Mouse (Mus musculus) heart, postnatal 25 days (tissue): ENCODE data around the gene Zfp768. TPM values are rescaled to one million over a fixed set of nuclear protein-coding genes. Genes with fewer than 3 reads are reported as not detected.
"Not testable (repeated sequence)": the region's sequence is repeated elsewhere in the genome, so short reads cannot be mapped to it uniquely, and the experiment has no call there.

Experiments used
- DNase-seq: peaks from one replicate; pipeline ENCODE4 v3.0.0; 2022; ENCODE audit warnings: low spot score
- intact Hi-C: fragments of 180-260 bp; cut with DNase I; formaldehyde crosslinking; loops from one replicate; pipeline ENCODE4 v1.15.1; 2025
- total RNA-seq, 2 experiments: library from RNA; stranded (reverse); gene quantifications; 2 replicates each; pipeline ENCODE4 v1.2.3; 2021

Zfp768 gene
- 10 to 100 TPM; 35.4 to 41.3 TPM for total RNA-seq

DNA sequence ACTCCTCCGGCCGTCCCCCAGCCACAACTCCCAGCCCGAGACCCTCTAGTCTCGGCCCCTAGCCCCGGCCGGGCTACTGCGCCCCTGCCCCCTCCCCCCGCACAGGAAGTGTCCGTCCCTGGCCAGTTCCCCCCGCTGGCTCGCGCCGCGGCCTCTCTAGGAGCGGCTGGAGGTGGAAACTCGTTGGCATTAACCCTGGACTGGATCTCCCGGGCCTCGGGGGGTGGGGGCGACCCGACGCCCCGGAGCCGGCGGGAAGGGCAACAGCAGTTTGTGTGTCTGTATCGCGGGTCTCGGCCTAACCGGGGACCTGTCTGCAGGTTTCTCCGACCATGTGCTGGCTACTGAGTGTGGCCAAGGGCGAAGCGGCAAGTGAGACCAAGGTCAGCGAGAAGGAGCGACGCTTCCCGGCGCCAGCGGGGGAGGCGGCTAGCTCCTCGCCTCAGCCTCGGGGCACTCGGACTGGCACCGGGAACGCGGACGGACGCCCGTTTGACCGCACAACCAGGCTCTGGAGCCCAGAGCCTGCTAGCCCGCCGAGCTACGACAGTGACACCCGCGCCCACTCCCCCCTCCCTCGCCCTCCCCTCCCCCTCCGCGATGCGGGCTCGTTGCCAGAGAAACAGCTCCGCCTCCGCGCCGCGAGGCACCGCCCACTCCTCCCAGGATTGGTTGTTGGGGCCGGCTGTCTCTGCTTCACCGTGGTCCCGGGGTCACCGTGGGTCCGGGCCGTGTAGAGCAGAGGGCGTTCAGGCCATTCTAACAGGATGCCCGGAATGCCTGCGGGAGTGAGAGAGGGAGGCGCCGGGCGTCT is at the start of gene Zfp768:
Gene Zfp768, minus strand, starts transcription at position 78 of the 814 bp plus-strand sequence.
- DNase-seq, result peak; percentile 90
- intact Hi-C loops, result no loop called here

DNA sequence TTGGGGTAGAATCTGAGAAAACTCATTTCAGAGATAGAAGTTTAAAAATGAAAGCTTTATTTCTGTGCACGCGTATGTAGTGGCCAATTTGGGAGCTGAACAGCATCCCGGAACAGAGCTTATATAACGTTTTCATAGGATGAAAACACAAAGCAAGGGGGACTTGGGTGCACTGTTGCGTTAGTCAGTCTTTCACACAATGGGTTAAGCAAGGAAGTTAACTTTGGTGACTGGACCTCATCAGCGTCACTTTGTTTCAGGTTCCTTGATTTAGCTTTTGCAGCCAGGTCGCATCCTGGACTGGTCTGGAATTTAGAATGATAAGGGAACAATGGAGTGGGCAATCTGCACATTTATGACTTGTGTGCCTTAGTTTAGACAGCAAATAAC is 48.5 kb upstream of the Zfp768 start:
- intact Hi-C loops, result no loop called here
- no peak for DNase-seq

DNA sequence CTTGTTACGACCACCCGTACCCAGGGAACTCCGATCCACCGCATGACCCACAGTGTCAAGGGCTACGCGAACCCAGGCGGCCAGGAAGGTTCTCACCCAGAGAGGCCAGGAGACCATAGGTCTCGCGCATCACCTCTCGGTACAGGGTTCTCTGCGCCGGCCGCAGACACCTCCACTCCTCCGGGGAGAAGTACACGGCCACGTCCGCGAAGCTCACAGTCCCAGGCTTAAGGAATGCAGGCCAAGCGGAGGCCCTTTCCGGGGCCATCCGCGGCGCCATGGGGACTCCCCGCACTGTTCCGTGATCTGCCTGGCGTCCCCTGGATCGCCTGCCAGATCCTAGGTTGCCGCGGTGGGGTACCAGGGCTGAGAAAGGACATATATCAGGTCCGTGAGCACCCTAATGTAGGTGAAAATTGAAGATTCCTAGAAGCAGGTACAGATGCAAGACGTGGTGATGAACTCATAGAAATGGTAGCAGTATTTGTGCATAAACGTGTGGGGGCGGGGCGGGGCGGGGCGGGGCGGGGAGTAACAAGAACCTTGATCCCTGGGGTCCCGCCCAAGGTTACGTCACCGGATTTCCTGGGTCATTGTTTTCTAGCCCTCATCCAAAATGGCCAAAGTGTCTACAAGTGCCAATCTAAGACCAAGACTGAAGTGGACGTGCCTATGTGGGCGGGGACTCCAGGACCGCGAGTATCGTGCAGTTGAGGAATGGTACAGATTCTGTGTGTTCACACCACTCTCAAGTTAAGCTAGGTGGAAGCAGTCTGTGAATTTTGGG is 48.0 kb upstream of the Zfp768 start, which contains the start of gene E430018J23Rik:
Gene E430018J23Rik, minus strand, starts transcription at position 473 of the 787 bp plus-strand sequence.
- intact Hi-C loops, result no loop called here
- DNase-seq, result peak; percentile 93

DNA sequence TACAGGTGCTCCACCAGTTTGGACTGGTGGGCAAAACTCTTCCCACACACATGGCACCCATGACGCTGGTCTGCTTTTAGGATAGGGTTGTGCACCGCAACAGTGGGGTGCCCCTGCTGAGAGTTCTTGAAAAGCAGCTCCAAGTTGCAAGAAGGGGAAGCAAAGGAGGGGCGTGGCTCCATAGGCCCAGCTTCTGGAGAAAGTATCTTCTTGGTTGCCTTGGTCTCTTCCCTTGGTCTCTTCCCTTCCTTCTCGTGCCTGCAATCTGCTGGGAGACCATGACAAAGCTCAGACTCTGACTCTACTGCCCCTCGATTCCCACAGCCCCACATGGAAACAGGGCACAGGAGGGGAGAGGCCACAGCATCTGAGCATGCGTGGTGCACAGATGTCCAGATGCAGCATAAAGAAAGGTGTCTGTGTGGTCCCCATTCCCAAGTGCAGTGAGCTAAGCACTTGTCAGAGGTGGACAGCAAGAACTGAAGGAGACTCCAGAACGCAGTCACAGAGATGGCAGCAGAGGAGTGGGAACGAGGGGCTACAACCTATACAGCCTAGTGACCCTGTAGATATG is 46.9 kb upstream of the Zfp768 start:
- DNase-seq, result no peak
- intact Hi-C loops, result no loop called here

DNA sequence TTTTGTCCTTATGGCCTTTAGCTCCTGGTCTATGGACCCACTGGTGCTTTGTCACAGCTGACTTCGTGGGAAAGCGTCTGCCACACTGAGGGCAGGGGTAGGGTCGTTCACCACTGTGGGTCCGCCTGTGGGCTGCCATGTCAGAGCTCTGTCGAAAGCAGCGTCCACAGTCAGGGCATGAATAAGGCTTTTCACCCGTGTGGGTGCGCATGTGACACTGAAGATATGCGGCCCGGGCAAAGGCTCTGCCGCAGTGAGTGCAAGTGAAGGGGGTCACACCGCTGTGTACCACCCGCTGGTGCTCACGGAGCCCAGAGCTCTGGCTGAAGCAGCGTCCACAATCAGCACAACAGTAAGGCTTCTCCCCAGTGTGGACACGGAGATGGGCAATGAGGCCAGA is 46.1 kb upstream of the Zfp768 start:
- no peak for DNase-seq
- intact Hi-C loops, result no loop called here

DNA sequence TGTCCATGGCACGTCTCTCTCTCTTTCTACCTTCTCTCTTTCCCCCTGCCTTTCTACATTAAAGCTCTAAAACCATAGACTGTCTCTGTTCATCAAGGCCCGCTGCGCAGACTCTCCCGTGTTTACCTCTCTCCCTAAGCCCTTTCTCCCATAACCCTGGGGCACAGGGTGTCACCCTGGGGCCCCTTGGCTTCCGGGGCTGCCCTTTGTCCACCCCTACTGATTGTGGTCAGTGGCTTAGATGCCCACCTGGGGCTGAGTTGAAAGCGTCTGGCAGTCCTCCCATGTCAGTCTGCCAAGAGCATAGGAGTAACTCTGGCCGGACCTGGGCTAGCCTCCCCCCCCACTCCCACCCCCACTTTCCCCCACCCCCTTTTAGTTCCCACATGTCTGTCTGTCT is 44.9 kb upstream of the Zfp768 start:
- DNase-seq, result no peak
- intact Hi-C loops, result no loop called here

DNA sequence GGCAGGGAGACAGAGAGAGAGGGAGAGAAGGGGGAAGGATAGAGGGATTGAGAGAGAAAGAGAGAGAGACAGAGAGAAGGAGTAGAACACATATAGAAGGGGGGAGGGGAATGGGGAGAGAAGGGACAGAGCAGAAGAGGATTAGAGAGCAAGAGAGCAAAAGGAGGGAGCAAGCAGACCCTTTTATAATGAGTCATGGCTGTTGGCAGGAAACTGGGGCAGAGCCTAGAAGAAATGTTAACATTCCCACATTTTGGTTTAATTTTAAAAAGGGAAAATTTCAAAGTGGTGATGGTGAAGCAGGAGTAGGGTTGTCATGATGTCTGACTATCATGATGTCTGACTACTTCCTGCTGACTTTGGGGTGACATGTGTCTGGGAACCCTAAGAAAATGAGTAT is 42.8 kb upstream of the Zfp768 start:
- intact Hi-C loops, result not testable (repeated sequence)

DNA sequence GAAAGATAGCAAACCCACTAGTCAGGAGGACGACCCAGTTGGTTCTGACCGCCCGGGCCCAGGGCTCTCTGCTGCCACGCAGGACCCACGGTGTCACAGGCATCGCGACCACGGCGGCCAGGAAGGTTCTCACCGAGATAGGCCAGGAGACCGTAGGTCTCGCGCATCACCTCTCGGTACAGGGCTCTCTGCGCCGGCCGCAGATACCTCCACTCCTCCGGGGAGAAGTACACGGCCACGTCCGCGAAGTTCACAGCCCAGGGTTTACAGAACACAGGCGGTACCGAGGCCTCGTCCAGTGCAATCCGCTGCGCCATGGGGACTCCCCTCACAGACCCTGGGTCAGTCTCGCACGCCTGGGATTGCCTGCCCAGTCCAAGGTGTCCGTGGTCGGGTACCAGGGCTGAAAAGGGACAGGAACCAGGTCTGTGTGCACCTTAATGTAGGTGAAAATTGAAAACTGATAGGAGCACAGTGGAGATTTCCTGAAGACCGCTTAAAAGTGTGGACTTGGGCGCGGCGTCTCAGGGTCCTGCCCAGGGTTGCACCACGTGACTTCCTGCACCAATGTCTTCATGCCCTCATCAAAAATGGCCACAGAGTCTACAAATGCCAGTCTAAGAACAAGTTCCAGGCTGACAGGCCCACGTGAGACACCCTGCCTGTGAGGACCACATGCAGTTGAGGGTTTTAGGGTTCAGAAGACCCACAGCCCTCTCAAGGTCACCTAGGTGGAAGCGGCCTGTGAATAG is 41.4 kb upstream of the Zfp768 start, which contains the start of gene 9130019O22Rik:
Gene 9130019O22Rik, minus strand, starts transcription at position 526 of the 752 bp plus-strand sequence.
- intact Hi-C loops, result no loop called here
- peak; percentile 78 for DNase-seq

More for the DNA sequence above, 42.8 kb upstream of the Zfp768 start:
- DNase-seq, result not testable (repeated sequence)

DNA sequence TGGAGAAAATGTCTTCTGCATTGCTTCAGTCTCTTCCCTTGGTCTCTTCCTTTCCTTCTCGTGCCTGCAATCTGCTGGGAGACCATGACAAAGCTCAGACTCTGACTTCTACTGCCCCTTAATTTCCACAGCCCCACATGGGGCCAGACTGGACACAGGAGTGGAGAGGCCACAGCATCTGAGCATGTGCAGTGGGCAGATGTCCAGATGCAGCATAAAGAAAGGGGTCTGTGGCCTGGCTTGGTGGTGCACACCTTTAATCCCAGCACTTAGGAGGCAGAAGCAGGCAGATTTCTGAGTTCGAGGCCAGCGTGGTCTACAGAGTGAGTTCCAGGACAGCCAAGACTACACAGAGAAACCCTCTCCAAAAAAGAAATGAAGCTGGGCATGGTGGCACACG is 40.2 kb upstream of the Zfp768 start:
- intact Hi-C loops, DNase-seq: not testable (repeated sequence)

DNA sequence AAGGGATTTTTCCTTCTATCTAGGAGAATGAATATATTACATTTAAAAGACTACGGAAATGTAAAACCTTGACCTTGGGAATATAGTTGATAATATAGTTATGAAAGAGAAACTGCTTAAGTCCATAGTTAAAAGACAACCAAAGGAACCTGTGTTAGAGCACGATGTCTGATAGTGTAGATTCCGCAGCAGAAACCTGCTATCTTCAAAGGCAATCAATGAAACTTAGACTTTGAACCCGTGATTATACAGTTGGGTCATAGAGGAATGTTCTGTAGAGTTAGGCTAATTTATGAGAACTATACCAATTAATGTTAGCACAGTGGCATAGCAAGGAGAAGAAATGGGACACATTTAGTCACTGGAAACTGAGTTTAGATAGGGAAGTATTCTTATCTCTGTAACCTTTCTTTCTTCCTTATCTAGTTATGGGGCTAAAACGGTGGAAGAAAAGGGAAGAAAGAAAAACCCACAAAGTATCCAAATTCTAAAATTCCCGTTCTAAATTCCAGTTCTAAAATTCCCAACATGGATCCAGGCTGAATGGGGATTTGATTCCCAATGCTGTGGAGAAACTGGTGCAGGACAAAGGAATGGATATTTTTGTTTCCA is 33.0 kb upstream of the Zfp768 start:
- DNase-seq, result no peak
- intact Hi-C loops, result loop anchor here (2.0 kb wide), 1 partner anchor 30 kb away; no protein-coding TSS in a partner anchor

DNA sequence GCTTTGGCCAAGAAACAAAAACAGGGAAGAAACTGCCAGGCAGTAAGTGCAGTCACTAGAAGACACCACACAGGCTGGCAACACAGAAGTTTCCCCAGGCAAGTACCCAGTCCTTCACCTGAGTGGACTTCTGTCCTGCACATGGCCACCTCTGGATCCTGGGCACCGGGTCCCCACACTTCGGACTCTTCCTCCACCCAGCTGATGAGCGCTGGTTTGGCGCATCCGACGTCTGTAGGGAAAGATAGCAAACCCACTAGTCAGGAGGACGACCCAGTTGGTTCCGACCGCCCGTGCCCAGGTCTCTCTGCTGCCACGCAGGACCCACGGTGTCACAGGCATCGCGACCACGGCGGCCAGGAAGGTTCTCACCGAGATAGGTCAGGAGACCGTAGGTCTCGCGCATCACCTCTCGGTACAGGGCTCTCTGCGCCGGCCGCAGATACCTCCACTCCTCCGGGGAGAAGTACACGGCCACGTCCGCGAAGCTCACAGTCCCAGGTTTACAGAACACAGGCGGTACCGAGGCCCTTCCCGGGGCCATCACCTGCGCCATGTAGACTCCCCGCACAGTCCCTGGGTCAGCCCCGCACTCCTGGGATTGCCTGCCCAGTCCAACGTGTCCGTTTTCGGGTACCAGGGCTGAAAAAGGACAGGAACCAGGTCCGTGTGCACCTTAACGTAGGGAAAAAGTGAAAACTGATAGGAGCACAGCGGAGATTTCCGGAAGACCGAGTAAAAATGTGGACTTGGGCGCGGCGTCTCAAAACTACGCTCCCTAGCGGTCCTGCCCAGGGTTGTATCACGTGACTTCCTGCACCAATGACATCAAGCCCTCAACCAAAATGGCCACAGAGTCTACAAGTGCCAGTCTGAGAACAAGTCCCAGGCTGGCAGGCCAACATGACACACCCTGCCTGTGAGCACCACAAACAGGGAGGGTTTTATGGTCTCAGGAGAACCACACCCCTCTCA is 30.2 kb upstream of the Zfp768 start, which contains the start of gene Zfp747:
Gene Zfp747, minus strand, starts transcription at position 780 of the 975 bp plus-strand sequence.
- intact Hi-C loops, result not testable (repeated sequence)

DNA sequence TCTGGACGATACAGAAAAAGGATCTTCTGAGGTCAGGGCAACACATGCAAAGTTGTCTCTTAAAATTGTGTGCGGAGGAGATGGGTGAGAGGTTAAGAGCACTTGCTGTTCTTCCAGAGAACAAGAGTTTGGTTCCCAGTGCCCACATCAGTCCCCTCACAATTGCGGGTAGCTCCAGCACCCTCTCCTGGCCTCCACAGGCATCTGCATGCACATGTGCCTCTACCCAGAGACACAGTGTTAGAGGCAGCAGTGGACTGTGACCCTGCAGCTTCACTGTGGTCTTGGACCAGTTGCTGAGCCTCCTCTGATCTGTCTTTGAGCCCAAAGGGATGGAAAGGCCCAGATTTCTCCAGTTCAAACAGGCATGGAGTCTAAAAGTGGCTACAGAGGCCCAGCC is 26.5 kb upstream of the Zfp768 start:
- intact Hi-C loops, DNase-seq: not testable (repeated sequence)

More for the DNA sequence above, 30.2 kb upstream of the Zfp768 start, which contains the start of gene Zfp747:
- peak; percentile 86 for DNase-seq

DNA sequence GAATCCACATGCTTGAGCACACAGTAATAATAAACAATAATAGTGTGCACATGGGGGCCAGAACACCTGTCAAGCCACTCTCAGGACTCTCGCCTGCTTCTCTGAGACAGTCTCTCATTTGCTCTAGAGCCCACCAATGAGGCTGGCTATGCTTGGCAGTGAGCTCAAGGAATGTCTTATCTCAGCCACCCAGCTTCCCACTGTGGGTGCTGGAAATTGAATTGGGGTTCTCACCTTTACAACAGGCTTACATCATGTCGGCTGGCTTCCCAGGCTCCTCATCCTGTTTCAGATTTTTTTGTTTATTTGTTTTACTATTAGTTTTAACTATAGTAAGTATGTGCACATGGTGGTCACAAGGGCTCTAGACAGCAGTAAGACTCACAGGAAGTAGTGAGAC is 25.8 kb upstream of the Zfp768 start:
- intact Hi-C loops, result no loop called here
- no peak for DNase-seq

DNA sequence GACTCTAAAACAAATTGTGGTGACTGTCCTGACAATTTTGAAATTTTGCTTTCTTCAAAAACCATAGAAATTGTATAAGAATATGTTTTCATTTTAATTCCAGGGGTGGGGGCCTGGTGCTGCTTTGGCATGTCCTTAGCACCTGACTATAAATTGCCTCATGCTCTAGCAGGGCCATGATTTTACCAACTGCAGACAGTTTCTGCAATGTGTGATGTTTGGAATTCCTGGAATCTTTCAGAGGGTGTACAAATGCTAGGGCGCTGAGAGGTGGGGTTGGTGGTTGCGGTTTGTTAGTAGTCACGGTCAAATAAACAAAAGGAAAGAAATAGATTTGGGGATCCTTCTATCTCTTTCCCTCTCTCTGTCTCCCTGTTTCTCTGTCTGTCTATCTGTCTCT is 20.9 kb upstream of the Zfp768 start:
- DNase-seq, result no peak
- intact Hi-C loops, result no loop called here

DNA sequence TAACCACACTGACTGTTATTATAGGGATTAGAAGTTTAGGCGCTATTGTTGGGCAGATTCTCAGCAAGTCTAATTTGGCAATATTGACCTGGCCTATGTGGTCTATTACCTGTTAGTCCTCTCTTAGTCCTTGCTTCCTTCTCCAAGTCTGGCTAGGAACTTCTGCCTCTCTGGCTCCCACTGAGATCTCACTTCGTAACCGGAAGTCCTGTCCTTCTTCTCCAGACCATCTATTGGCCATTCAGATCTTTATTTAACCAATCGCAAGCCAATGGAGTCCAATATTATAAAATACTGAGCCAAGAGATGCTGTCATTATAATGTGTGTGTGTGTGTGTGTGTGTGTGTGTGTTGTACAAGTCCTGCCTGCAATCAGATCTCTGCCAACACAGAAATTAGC is 18.8 kb upstream of the Zfp768 start:
- no peak for DNase-seq
- intact Hi-C loops, result loop anchor here (5.0 kb wide), 2 partner anchors 43 to 118 kb away; partner anchors contain the start of gene Zfp764

DNA sequence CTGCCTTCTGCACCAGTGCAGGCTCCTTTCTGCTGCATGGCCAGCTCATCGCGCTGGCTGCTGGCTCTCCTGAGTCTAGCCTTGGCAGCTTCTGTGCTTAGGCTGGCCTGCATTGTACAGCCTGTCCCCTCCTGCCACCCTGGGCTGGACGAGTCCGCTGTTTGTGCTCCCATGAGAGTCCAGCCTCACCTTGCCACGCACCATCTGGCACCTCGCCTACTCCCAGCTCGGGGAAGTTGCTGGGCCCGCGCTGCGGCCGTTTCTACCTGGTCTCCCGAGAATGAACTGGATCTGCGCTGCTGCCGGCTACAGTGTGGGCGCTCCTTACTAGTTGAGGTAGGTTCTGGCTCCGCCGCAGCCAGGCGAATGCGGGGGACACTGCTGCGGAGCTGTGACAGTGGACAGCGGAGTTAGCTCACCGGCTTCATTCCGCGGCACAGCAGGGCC is 18.1 kb upstream of the Zfp768 start:
- intact Hi-C loops, result loop anchor here (5.0 kb wide), 2 partner anchors 44 to 119 kb away; partner anchors contain the start of gene Zfp764
- DNase-seq, result no peak

DNA sequence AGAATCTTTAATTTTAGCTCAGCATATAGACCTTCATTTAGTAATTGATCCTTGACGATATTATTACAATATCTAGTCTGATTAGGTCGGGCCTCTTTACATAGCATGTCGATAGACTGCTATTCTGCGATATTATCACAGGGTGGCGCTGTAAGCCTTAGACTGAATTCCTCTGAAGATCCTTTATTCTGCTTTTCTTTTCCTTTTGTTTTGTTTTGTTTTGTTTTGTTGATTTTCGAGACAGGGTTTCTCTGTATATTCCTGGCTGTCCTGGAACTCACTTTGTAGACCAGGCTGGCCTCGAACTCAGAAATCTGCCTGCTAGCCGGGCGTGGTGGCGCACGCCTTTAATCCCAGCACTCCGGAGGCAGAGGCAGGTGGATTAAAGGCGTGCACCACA is 17.0 kb upstream of the Zfp768 start:
- intact Hi-C loops, result loop anchor here (1.0 to 5.0 kb wide), 3 partner anchors 45 to 136 kb away; partner anchors contain the start of gene Zfp764
- not testable (repeated sequence) for DNase-seq

DNA sequence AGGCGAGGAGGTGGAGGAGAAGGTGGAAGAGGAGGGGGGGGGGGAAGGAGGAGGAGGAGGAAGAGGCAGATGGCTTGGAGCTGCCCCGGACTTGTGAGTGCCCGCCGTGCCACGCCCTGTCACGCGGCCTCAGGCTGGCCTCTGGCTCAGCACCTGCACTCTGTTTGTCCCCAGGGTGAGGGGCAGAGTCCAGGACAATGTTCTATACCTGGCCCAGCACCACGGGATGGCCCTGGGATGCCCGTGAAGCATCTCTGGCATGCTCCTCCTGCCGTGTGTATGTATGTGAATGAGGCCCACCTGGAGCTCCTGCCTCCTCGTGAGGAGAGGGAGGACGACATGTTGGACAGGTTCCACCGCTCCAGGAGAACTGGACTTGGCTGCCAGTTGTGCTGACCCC is 16.1 kb upstream of the Zfp768 start:
- DNase-seq, result no peak
- intact Hi-C loops, result loop anchor here (5.0 kb wide), 2 partner anchors 46 to 121 kb away; partner anchors contain the start of gene Zfp764
